Mouse (Mus musculus) heart, postnatal 10 days (tissue): ENCODE results near the gene Sec14l5. TPM values are rescaled to one million over a fixed set of nuclear protein-coding genes. Genes with fewer than 3 reads are reported as not detected.
A peak's percentile ranks its signal among the peaks of the same experiment; 100 is the strongest.
"Not testable (repeated sequence)": the region's sequence is repeated elsewhere in the genome, so short reads cannot be mapped to it uniquely, and the experiment has no call there.

Experiments
- DNase-seq, 2 experiments: peaks; one replicate each; pipeline ENCODE4 v3.0.0; 2021
- intact Hi-C: fragments of 180-260 bp; cut with DNase I; formaldehyde crosslinking; loops from one replicate; pipeline ENCODE4 v1.15.1; 2025
- microRNA-seq, 2 experiments: library from miRNA; unstranded; fragments of <30 nt; microRNA quantifications; one replicate each; pipeline ENCODE4 v1.2.0; 2022
- total RNA-seq, 2 experiments: library from RNA; stranded (reverse); gene quantifications; 2 replicates each; pipeline ENCODE4 v1.2.3; 2021

Sec14l5 gene
- total RNA-seq, 2 experiments from 2014 or later: 0.17 to 0.20 TPM

DNA sequence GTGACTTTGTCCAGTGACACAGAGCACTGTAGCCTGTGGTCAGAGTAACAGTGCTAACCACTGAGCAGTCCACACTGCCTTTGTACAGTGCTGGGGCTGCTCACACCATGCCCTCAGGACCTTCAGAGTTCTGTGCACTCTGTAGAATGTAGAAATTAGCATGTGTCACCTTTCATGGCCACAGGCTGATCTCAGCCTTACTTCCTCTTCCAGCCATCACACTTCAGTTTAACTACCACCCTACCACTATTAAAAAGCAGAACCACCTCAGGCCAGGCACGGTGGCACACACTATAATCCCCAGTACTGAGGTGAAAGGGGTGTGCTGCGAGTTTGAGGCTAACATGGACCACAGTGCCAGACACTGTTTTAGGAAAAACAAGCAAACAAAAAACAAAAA is 63.5 kb downstream of the Sec14l5 start:
- intact Hi-C loops: no loop called here

DNA sequence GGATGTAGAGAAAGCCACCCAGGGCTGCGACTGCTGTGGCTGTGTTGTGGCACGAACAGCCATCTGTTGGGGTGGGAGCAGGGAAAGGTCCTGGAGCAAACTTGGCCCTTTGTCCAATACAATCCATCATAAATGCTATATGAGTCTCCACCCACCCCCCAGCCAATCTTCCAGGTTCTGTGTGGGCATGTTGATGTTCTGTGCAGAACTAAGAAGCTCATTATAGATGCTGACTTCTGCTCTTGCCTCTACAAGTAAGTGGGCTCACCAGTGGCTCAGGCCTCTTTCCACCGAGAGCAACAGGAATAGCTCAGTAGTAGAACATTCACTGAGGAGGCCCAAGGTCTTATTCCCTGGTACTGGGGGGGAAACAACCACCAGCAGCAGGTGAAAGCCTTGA is 65.2 kb downstream of the Sec14l5 start:
- intact Hi-C loops: no loop called here
- DNase-seq: no peak

More for the DNA sequence above, 63.5 kb downstream of the Sec14l5 start:
- no peak for DNase-seq

DNA sequence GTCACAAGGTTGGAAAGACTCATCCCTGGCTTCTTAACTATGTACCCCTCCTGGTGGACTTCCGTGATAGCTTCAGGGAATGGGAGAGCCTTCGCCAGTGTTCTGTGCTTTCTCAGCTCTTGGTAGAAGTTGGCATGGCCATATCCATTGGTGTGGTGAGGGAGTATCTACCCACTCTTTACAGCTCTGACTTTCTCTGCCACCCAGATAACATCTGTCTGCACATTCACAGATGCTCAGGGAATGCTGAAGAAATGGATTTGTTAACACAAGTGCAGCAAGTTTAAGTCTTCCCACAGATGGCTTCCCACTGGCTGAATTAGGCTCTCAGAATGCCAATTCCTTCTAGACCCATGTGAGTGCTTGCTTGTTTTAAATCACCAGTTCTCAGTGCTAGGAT is 67.2 kb downstream of the Sec14l5 start:
- intact Hi-C loops: no loop called here
- DNase-seq: no peak

DNA sequence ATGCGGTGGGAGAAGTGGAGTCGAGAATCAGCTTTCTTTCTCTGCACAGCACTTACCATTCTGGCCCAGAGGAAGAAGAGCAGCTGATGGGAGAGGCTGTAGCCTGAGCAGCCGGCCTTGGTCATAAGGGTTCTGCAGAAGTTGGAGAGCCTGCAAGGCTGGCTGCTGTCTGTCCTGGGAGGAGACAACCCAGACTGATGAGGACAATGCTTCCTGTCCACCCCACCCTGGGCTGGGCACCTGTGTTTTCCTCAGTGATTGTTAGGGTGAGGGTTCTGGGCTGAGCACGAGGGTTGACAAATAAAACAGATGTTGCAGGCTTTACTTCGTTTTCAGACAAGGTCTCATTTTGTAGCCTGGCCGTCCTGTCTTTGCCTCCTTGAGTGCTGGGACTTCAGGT is 69.8 kb downstream of the Sec14l5 start:
- intact Hi-C loops: no loop called here
- DNase-seq: peak in 1 of 2 experiments; percentile 18

DNA sequence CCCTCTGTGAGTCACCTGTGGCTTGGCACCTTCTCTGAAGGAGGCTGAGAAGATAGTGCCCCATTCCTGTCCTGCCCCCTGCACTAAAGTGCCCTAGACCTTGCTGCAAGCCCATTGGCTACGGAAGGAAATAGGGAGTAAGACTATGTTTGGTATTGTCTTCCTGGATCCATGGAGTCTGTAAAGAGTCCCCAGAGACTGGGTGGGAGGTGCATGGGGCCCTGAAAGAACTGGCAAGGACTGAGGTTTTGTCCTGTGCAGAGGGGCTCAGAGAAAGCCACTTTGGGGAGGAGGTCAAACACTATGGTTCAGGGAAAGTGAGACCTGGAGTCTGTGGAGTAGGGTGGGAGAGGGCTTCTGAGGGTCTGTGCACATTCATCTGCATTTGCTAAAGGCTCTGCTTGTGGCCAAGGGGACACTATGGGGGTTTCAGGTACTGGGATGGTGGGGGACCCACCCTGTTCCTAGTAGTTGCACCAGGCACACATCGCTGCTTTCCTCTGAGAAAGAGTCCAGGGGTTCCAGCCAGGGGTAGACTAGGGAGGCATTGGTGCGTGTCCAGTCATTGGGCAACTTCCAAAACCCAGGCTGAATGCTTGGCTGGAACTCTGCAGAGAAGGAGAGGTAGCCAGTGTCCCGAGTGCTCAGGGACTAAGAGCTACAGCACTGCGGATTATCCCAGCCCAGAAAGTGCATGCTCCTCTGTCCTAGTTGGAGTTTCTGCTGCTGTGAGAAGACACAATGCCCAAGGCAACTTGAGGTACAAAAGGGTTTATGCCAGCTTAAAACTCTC is 70.6 kb downstream of the Sec14l5 start:
- intact Hi-C loops: no loop called here

DNA sequence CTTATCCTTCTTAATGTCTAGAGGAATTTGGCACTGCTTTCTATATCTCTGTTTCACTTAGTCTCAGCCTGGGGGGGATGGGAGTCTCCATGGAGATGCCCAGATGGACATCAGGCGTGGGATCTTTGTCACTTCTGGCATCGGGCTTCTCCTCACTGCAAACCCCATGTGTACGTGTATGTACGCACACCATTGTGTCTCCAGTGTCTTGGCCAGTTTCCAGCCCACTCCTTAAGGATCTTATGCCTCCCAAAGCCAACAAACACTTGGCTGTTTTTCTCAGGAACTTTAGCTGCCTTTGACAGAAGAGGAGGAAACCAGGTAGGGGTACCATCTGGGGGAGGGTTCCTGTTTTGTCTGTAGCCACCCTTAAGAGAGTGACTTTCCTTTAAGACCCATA is 74.5 kb downstream of the Sec14l5 start:
- intact Hi-C loops: no loop called here
- peak in 1 of 2 experiments; percentile 16 for DNase-seq

More for the DNA sequence above, 70.6 kb downstream of the Sec14l5 start:
- DNase-seq: no peak

- no peak for DNase-seq
- intact Hi-C loops: no loop called here
Measured at GRCm38 (mm10) chr16:5222140-5222539, 75.2 kb downstream of the Sec14l5 start, which contains the start of gene AU021092. Gene AU021092 (minus strand): TSS chr16:5222299.

DNA sequence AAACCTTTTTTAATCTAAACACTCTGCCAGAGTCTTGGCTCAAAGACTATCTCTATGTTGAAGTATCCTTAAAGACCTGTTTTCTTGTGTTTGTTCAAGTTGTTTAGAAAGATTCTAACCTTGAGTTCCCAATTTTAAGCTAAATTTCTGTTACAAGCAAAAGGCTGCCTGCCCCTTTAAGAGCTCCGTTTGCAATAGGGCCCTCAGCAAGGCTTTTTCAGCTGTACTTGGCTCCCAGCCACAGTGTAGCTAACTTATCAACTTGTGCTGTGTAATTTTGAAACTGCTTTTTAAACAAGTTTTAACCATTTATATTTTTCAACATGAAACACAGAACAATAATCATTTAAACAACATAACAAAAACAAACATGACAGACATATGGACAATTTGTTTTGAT is 79.6 kb downstream of the Sec14l5 start:
- DNase-seq: peak; percentile 47 to 48
- intact Hi-C loops: not testable (repeated sequence)

- intact Hi-C loops, DNase-seq: not testable (repeated sequence)
Measured at GRCm38 (mm10) chr16:5227501-5227900, 80.6 kb downstream of the Sec14l5 start.

DNA sequence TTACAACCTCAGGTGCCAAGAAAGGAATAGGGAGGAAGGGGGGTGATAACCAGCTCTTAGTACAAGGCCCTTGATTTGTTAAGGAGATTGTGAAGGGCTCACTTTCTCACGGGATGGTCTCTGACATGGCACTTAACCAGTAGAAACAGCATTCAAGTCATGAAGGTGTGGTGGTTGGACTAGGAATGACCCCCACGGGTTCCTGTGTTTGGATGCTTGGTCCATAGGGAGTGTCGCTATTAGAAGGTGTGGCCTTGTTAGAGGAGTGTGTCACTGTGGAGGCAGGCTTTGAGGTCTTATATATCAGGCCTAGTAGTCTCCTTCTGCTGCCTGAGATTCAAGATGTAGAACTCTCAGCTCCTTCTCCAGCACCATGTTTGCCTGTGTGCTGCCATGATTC is 81.2 kb downstream of the Sec14l5 start:
- intact Hi-C loops: not testable (repeated sequence)

GRCm38 (mm10) chr16:5232982-5233381 is 86.1 kb downstream of the Sec14l5 start:
- DNase-seq: no peak
- intact Hi-C loops: no loop called here

More for the DNA sequence above, 81.2 kb downstream of the Sec14l5 start:
- DNase-seq: not testable (repeated sequence)

DNA sequence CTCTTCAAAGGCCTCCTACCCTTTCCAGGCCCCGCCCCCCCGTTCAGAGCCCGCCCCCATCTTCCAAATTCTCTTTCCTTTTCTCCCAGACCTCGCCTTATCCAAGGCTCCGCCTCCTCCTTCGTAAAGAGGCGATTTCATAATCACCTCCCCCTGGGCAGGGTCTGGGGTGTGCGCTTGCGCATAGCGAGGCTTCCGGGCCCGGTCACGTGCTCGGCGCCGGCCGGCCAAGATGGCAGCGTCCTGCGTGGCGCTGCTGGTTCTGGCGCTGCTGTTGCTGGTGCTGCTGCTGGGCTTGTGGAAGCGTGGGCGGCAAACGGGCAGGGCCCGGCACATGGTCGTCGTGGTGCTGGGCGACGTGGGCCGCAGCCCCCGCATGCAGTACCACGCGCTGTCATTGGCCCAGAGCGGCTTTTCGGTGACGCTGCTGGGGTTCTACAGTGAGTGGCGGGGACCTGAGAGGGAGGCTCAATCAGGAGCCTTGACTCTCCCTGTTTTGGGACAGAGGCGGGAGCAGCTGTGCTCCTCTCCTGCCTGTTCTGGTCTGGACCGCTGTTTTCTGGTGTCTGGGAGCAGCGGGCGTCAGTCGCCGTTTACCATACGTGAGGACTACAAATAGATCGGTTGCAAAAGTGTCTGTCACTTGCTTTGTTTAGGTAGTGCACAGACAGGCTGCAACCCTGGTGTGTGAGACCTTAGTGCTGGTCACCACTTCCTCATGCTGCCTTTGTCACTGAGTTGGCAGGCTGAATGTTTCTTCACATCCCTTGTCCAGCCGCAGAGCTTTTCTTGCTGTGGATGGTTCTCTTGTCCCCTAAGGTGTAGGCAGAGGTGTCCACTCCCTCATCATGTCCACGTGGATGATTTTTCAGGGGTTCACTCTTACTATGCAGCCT is 86.8 kb downstream of the Sec14l5 start, which contains the start of gene Alg1:
Alg1 (plus strand) TSS at position 204 of the 896 bp plus-strand sequence.
- intact Hi-C loops: loop anchor here (2.0 kb wide), 1 partner anchor 21 kb away; the partner anchor contains the start of gene Eef2kmt
- DNase-seq: peak; percentile 95

Small RNAs within 50 kb of the gene (microRNA-seq; reads per million reads assigned to microRNA genes)
- 0 reads per million in 2 experiments for gene Gm23689
- 0 reads per million in 2 experiments for gene Gm26095
- 0 reads per million in 2 experiments for gene Mir6364

Other genes starting within 250 kb of the Sec14l5 start
- 10 to 100 TPM; 40.5 to 43.9 TPM for gene Nudt16l1, start 208.3 kb upstream of the Sec14l5 start, total RNA-seq
- gene Anks3, start 182.9 kb upstream of the Sec14l5 start, total RNA-seq: 10 to 100 TPM; 19.7 to 20.8 TPM
- gene Sept12, start 149.3 kb upstream of the Sec14l5 start, total RNA-seq: not detected
- not detected for gene Smim22, start 139.8 kb upstream of the Sec14l5 start, total RNA-seq
- 10 to 100 TPM; 21.7 to 25.7 TPM for gene Rogdi, start 133.6 kb upstream of the Sec14l5 start, total RNA-seq
- gene Glyr1, start 97.2 kb upstream of the Sec14l5 start, total RNA-seq: 10 to 100 TPM; 57.2 to 60.4 TPM
- 10 to 100 TPM; 34.4 to 35.7 TPM for gene Ubn1, start 97.1 kb upstream of the Sec14l5 start, total RNA-seq
- 1 to 10 TPM; 3.2 to 3.6 TPM for gene Ppl, start 14.7 kb upstream of the Sec14l5 start, total RNA-seq
- gene Nagpa, start 56.9 kb downstream of the Sec14l5 start, total RNA-seq: 10 to 100 TPM in 1 of 2 experiments, 1 to 10 TPM in 1; 8.4 to 10.0 TPM
- gene AU021092, start 75.2 kb downstream of the Sec14l5 start, total RNA-seq: 10 to 100 TPM; 26.8 to 27.7 TPM
- gene Alg1, start 86.5 kb downstream of the Sec14l5 start, total RNA-seq: 10 to 100 TPM; 16.3 to 17.8 TPM
- 10 to 100 TPM; 11.7 to 13.3 TPM for gene Eef2kmt, start 108.9 kb downstream of the Sec14l5 start, total RNA-seq